Mouse (Mus musculus) stomach, postnatal 0 days (tissue): ENCODE measurements around the gene Slc44a2. TPM values are rescaled to one million over a fixed set of nuclear protein-coding genes. Genes with fewer than 3 reads are reported as not detected.

Experiments used
- ATAC-seq: fragments of 200-750 bp; cut with Nextera tagmentation; 2 replicates; pipeline ENCODE4 v1.8.0; 2017; ENCODE audit not compliant: low FRiP score, low TSS enrichment
- DNase-seq: peaks from one replicate; pipeline ENCODE4 v3.0.0-alpha.2; 2016; ENCODE audit warnings: low spot score
- H3K27ac ChIP-seq: fragments of 300-500 bp; sonication (generic); replicated peaks from 2 replicates; pipeline ENCODE4 v1.5.1; 2014; ENCODE audit warnings: mild to moderate bottlenecking, control low read depth
- H3K27me3 ChIP-seq: fragments of 300-500 bp; sonication (generic); 2 replicates; pipeline ENCODE4 v1.6.1; 2014; ENCODE audit warnings: low read length; ENCODE audit not compliant: control insufficient read depth, insufficient read depth
- H3K36me3 ChIP-seq: fragments of 300-500 bp; sonication (generic); 2 replicates; pipeline ENCODE4 v1.6.1; 2014; ENCODE audit warnings: low read length, mixed read lengths; ENCODE audit not compliant: control insufficient read depth, insufficient read depth
- H3K4me1 ChIP-seq: fragments of 300-500 bp; sonication (generic); replicated peaks from 2 replicates; pipeline ENCODE4 v1.6.1; 2014; ENCODE audit warnings: antibody characterized with exemption; ENCODE audit not compliant: control insufficient read depth, insufficient read depth
- H3K4me2 ChIP-seq: fragments of 300-500 bp; sonication (generic); replicated peaks from 2 replicates; pipeline ENCODE4 v1.6.1; 2014; ENCODE audit warnings: low read depth, mild to moderate bottlenecking, control low read depth, moderate library complexity
- H3K4me3 ChIP-seq: fragments of 300-500 bp; sonication (generic); 2 replicates; pipeline ENCODE4 v1.5.1; 2014; ENCODE audit warnings: low read depth, low read length, control low read depth
- H3K9ac ChIP-seq: fragments of 300-500 bp; sonication (generic); 2 replicates; pipeline ENCODE4 v1.6.1; 2014; ENCODE audit warnings: mild to moderate bottlenecking, low read length, control low read depth, mixed read lengths
- H3K9me3 ChIP-seq: fragments of 300-500 bp; sonication (generic); 2 replicates; pipeline ENCODE4 v1.6.1; 2016; ENCODE audit warnings: low read length; ENCODE audit not compliant: control insufficient read depth
- CTCF ChIP-seq: IDR thresholded peaks from 2 replicates; pipeline ENCODE4 v1.5.1; 2016; ENCODE audit warnings: antibody characterized with exemption, low read depth, mild to moderate bottlenecking, moderate library complexity
- EP300 ChIP-seq: optimal IDR thresholded peaks from 2 replicates; pipeline ENCODE3; 2016; ENCODE audit warnings: antibody characterized with exemption
- WGBS: fragments of 180-500 bp; shearing (Covaris S2); extraction: QIAGEN DNeasy Blood & Tissue Kit; methylation state at CpG from one replicate; pipeline ENCODE4 v1.1.7; 2014; 5-methylcytosine and 5-hydroxymethylcytosine counted together
- polyA plus RNA-seq: library from polyadenylated mRNA; unstranded; fragments of >200 nt; fragmentation: Nextera tagmentation; extraction: Ambion mirVana; gene quantifications from 2 replicates; pipeline ENCODE4 v1.2.1, GENCODE M21; 2015

The Slc44a2 gene
- 55.2 and 62.6 TPM in 2 replicates for polyA plus RNA-seq

DNA sequence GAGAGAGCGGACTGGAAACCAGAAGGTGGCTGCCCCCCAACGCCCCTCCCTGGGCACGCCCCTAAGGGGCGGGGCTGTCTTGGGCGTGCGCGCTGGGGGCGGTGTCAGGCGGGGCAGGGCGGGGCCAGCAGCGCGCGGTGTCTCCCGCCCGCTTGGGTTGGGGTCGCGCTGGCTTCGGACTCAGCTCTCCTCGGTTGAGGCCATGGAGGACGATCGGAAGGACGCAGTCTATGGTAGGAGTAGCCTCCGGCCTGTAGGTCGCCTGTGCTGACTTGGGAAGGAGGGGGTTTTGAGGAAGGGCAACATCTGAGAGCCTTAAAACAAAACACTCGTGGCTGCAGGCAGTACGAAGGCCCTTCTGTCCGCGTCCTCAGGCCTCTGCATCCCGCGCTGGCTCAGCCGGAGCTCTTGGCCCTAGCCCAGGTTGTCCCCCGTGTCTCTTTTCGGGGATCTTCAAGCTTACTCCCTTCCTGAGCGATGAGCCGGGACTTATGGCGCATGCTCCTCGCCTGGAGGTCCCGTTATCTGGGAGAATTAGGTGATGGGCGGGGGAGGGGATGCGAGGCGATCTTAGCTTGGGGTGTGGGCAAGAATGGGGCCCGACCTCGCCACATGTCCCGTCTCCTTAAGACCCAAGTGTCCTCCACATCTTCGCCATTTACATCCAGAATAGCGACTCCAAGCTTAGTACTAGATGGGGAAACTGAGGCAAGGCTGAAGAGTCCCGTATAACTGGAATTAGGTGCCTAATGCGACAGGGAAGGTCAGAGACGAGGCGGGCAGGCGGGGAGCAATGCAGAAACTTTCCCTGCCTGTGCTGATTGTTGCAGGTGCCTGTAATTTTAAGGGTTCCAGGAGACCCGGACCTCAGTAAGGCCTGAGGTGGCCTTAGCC, at the start of gene Slc44a2:
Slc44a2 (plus strand) TSS at position 80 of the 894 bp plus-strand sequence.
- Histone ChIP-seq H3K4me1 (no peaks in the 10 kb centered on the region), H3K27me3 (no peaks in the 10 kb centered on the region), H3K4me2 (peak within 1 kb of the TSS; percentile 84), H3K27ac (0 out of 2 replicates have a peak within 1 kb of the TSS, but pooled peaks have one; percentile 40), H3K9ac (peak within 1 kb of the TSS; percentile 74), H3K36me3 (no peaks in the 10 kb centered on the region), H3K9me3 (no peaks in the 10 kb centered on the region), H3K4me3 (peak within 1 kb of the TSS; percentile 67)
- ATAC-seq, result peak; percentile 91
- TF ChIP-seq CTCF (peak; percentile 14; the same call in 1 of the 2 replicates), EP300 (no peak)
- 3% methylated on average over 47 of the region's 52 CpGs for WGBS
- DNase-seq, result peak; percentile 84

DNA sequence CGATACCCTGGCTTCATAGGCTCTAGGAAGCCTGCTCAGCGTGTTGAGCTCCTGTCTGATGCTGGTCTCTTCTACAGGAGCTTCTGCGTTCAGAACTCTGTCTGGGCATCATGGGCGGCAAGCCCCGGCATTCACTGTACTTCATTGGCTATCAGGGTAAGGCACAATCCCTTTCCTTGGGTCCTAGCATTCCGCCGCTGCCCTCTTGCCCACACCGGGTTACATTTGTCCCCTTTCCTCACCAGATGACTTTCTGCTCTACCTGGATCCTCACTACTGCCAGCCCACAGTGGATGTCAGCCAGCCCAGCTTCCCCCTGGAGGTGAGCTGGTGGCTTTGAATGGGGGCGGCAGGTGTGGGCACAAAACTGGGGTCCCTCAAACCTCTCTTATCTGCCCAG, 48.1 kb upstream of the Slc44a2 start:
- Histone ChIP-seq H3K27me3 (no peaks in the 10 kb centered on the region), H3K9me3 (no peaks in the 10 kb centered on the region), H3K36me3 (peaks cover 54% of the 10 kb centered on the region), H3K4me3 (no peak overlapping the region), H3K4me1 (no peaks in the 10 kb centered on the region), H3K27ac (no peak overlapping the region), H3K4me2 (no peak overlapping the region), H3K9ac (no peak overlapping the region)
- ATAC-seq, result no peak
- WGBS, result 87% methylated on average over 9 of the region's 9 CpGs
- TF ChIP-seq EP300 (no peak), CTCF (no peak)
- no peak for DNase-seq

DNA sequence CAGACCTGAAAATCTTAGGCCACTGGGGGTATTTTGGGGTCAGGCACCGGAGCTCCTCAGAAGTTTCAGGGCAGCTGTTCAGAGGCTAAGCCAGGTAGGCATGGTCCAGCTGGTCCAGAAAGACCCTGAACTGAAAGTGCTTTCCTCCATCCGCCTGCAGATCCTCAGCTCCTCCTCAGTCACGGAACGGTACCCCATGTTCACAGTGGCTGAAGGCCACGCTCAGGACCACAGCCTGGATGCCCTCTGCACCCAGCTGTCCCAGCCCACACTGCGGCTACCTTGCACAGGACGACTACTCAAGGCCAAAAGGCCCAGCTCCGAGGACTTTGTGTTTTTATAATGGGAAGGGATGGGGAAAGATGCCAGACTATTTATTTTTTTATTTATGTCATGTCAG, 47.4 kb upstream of the Slc44a2 start:
- 81% methylated on average over 8 of the region's 8 CpGs for WGBS
- Histone ChIP-seq H3K4me3 (no peak overlapping the region), H3K4me2 (no peak overlapping the region), H3K36me3 (peaks cover 55% of the 10 kb centered on the region), H3K9ac (no peak overlapping the region), H3K4me1 (no peaks in the 10 kb centered on the region), H3K27me3 (no peaks in the 10 kb centered on the region), H3K9me3 (no peaks in the 10 kb centered on the region), H3K27ac (no peak overlapping the region)
- ATAC-seq (no peak), DNase-seq (no peak)
- TF ChIP-seq EP300 (no peak), CTCF (no peak)

DNA sequence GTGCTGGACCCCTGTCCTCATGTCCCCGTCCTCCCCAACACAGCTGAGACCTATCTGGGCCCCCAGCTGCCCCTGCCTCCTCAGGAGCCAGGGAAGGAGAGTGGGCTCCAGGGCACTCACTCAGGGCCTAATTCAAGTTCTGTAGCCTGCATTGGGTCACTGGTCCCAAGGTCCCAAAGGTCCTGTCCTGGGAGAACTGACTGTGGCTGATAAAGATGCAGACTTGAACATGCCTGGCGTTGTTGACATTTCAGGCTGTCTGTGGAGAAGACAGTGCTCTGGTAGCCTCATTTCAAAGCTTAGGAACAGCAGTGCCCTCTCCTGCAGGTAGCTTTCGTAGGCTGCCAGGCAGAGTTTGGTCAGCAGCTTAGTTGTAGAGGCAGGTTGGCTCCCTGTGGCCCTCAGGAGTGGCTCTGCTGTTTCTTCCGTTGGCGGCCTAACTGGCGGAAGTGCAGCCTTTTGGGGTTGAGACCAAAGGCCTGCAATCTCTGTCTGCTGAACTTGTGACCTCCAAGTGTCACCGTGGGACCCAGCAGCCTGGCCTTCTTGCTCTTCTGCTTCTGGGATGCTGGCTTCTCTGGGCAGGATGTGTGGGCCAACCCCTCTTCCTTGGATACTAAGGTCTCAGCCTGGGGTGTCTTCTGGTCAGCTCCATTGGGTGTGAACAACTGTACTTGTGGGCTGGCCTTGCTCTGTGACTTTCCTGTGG, 46.8 kb upstream of the Slc44a2 start:
- H3K4me1 ChIP-seq, result no peaks in the 10 kb centered on the region
- H3K4me2 ChIP-seq, result no peak overlapping the region
- no peak overlapping the region for H3K27ac ChIP-seq
- no peak for DNase-seq
- H3K9ac ChIP-seq, result no peak overlapping the region
- WGBS, result 77% methylated on average over 7 of the region's 7 CpGs
- TF ChIP-seq CTCF (no peak), EP300 (no peak)
- H3K36me3 ChIP-seq, result peaks cover 49% of the 10 kb centered on the region
- H3K9me3 ChIP-seq, result no peaks in the 10 kb centered on the region
- H3K27me3 ChIP-seq, result no peaks in the 10 kb centered on the region
- H3K4me3 ChIP-seq, result no peak overlapping the region
- ATAC-seq, result no peak

- Histone ChIP-seq H3K27ac (no peak overlapping the region), H3K4me3 (no peak overlapping the region)
These were observed 46.2 kb upstream of the Slc44a2 start for GRCm38 (mm10) chr9:21274336-21274735.

More at GRCm38 (mm10) chr9:21274336-21274735, 46.2 kb upstream of the Slc44a2 start:
- DNase-seq (no peak), ATAC-seq (no peak)
- Histone ChIP-seq H3K9me3 (no peaks in the 10 kb centered on the region), H3K4me2 (no peak overlapping the region), H3K4me1 (no peaks in the 10 kb centered on the region), H3K27me3 (no peaks in the 10 kb centered on the region), H3K36me3 (peaks cover 51% of the 10 kb centered on the region), H3K9ac (no peak overlapping the region)
- TF ChIP-seq EP300, result no peak
- TF ChIP-seq CTCF, result no peak
- WGBS, result 81% methylated on average over 3 of the region's 3 CpGs
